Mouse (Mus musculus) G1E (cell line): ENCODE measurements around the gene Ccdc88b. TPM values are rescaled to one million over a fixed set of nuclear protein-coding genes. Genes with fewer than 3 reads are reported as not detected.

Source experiments
- ATAC-seq: 2 replicates; pipeline ENCODE4 v1.8.0; 2016; ENCODE audit warnings: mild to moderate bottlenecking; ENCODE audit not compliant: insufficient number of reproducible peaks, poor library complexity, low FRiP score, severe bottlenecking; ENCODE audit errors: extremely low read depth
- DNase-seq: peaks from one replicate; pipeline ENCODE4 v3.0.0; 2012; ENCODE audit warnings: low spot score
- H3K27me3 ChIP-seq: 2 replicates; pipeline ENCODE4 v1.6.1; 2012; ENCODE audit warnings: mild to moderate bottlenecking, low read length, inconsistent platforms; ENCODE audit not compliant: insufficient read depth
- H3K36me3 ChIP-seq: replicated peaks from 2 replicates; pipeline ENCODE3; 2012; ENCODE audit warnings: mild to moderate bottlenecking, inconsistent platforms
- H3K4me1 ChIP-seq: 2 replicates; pipeline ENCODE4 v1.6.1; 2012; ENCODE audit warnings: low read depth, low read length, inconsistent platforms, mixed read lengths; ENCODE audit not compliant: insufficient read depth
- H3K4me3 ChIP-seq: 2 replicates; pipeline ENCODE4 v1.5.1; 2012; ENCODE audit warnings: low read depth, mild to moderate bottlenecking, inconsistent platforms, low read length, moderate library complexity, mixed read lengths
- H3K9me3 ChIP-seq: replicated peaks from 2 replicates; pipeline ENCODE4 v1.6.1; 2012; ENCODE audit warnings: inconsistent platforms
- CTCF ChIP-seq: IDR thresholded peaks from 2 replicates; pipeline ENCODE4 v1.5.1; 2012; ENCODE audit warnings: low read depth, low read length, inconsistent platforms, mixed read lengths
- GATA1 ChIP-seq: IDR thresholded peaks from 2 replicates; pipeline ENCODE4 v1.6.1; 2012; ENCODE audit warnings: borderline replicate concordance, low read length, inconsistent platforms, mixed read lengths
- GATA2 ChIP-seq: IDR thresholded peaks from 2 replicates; pipeline ENCODE4 v1.6.1; 2012; ENCODE audit warnings: low read depth, low read length, inconsistent platforms, borderline replicate concordance
- POLR2AphosphoS5 ChIP-seq: IDR thresholded peaks from 2 replicates; pipeline ENCODE4 v1.6.1; 2012; ENCODE audit warnings: low read depth, low read length, inconsistent platforms; ENCODE audit not compliant: insufficient replicate concordance
- TAL1 ChIP-seq: conservative IDR thresholded peaks from 2 replicates; pipeline ENCODE4 v1.6.1; 2012; ENCODE audit warnings: low read depth, low read length, inconsistent platforms, mixed read lengths
- polyA plus RNA-seq: library from polyadenylated mRNA; stranded (reverse); fragments of >175 nt; gene quantifications from 2 replicates; pipeline ENCODE4 v1.2.3, GENCODE M21; 2012
- total RNA-seq, 2 experiments: library from RNA; stranded (forward) in 1 of 2; stranded (reverse) in 1 of 2; fragments of 200-1000 nt in 1 of 2; fragments of >200 nt in 1 of 2; fragmentation: Nextera tagmentation in 1 of 2; gene quantifications; 2 replicates each; pipeline ENCODE4 v1.2.3; 2014 to 2017

Gene Ccdc88b
- total and polyA plus RNA-seq, 3 experiments = 14.6 to 102 (median 54.3) TPM

DNA sequence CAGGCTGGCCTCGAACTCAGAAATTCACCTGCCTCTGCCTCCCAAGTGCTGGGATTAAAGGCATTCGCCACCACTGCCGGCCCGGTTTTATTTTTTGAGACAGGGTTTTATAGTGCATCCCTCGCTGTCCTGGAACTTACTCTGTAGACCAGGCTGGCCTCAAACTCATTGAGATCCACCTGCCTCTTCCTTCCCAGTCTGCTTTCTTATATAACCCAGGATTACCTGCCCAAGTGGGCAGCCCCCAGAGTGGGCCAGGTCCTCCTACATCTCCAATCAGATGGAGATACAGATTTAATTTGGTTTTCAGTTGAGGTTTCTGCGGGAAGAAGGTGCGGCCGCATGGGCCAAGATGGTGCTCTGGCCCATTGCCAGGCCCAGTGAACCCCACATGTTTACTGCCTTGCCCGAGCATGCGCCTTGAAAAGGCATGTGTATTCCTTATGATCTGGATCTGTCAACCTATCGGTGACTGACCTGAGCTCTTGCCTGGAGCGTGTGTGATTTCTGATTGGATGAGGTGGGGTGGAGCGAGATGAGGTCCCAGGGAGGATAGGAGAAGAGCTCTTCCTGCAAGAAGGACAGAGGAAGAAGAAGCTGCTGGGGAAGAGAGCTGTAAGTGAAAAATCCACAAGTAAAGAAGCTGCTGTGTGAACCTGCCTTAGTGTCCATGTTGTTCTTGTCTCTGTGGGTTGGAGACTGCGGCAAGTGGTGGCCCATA lies 35.9 kb upstream of the Ccdc88b start:
- no peak for ATAC-seq
- TF ChIP-seq TAL1 (no peak), CTCF (no peak), GATA1 (no peak), GATA2 (no peak), POLR2AphosphoS5 (no peak)
- no peak overlapping the region for H3K4me3 ChIP-seq
- H3K36me3 ChIP-seq = peaks cover 2% of the 10 kb centered on the region
- no peak for DNase-seq
- peaks cover 15% of the 10 kb centered on the region for H3K4me1 ChIP-seq
- peaks cover 3% of the 10 kb centered on the region for H3K27me3 ChIP-seq
- H3K9me3 ChIP-seq = peaks cover 6% of the 10 kb centered on the region

DNA sequence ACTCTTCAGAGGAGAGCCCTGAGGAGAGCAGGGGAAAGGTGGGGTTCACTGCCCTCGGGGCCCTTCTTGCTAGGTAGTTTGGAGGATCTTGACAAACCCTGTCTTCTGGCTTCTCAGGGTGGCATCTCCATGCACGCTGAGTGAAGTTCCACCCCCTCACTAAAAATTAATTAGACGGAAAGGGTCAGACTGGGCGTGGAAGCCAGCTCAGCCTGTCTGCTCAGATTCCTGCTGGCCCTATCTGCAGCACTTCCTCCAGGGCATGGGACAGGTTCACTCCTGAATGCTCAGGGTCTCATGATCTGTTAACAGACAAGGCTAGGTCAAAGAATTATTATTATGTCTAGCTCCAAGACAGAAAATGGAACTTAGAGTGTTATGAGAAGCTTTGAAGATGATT lies 34.5 kb upstream of the Ccdc88b start:
- Histone ChIP-seq H3K4me1 (peaks cover 15% of the 10 kb centered on the region), H3K9me3 (peaks cover 6% of the 10 kb centered on the region), H3K27me3 (no peaks in the 10 kb centered on the region; the same call in none of the 2 replicates), H3K4me3 (no peak overlapping the region), H3K36me3 (no peaks in the 10 kb centered on the region)
- no peak for DNase-seq
- ATAC-seq = no peak
- no peak for TF ChIP-seq GATA2
- TF ChIP-seq GATA1 = no peak
- TF ChIP-seq TAL1 = no peak
- TF ChIP-seq CTCF = no peak
- no peak for TF ChIP-seq POLR2AphosphoS5

DNA sequence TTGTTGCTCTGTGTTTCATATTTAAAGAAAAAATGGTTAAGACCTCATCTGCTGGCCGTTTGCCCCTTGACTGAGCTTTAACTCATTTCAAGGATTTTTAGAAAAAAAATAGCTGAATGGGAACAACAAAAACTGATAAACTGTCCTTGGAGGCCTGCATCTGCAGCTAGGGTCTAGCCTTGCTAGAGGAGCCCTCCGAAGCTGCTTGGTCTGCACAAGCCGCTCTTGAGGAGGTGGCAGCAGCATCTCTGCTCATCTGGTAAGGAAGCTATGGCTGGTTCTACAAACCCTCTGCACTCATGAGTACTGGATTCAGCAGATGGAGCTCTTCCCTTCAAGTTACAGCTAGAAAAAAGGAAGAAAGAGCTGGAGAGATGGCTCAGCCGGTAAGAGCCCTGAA lies 20.0 kb upstream of the Ccdc88b start:
- TF ChIP-seq GATA1 (no peak), TAL1 (no peak), CTCF (no peak), POLR2AphosphoS5 (no peak), GATA2 (no peak)
- DNase-seq (no peak), ATAC-seq (no peak)
- H3K27me3 ChIP-seq = peaks cover 18% of the 10 kb centered on the region
- H3K36me3 ChIP-seq = no peaks in the 10 kb centered on the region
- peaks cover 5% of the 10 kb centered on the region for H3K9me3 ChIP-seq
- no peak overlapping the region for H3K4me3 ChIP-seq
- peaks cover 9% of the 10 kb centered on the region for H3K4me1 ChIP-seq

DNA sequence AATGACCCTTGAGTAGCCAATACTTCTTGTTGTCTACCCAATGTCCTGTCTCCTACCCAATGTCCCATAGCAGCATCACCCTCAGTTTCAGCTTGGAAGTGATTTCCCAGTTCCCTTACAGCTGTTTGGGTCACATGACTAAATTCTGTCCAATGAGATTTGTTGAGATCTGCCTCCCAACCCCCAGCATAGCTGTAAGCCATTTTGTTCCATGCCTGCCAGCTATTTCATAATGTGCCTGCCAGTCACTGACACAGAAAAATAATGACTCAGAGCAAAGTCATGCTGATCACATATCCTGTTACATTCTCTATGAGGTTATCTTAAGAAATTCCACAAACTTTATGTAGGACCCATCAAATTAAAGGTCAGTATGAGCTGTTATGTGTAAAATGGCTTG lies 18.8 kb upstream of the Ccdc88b start:
- ATAC-seq (no peak), DNase-seq (no peak)
- peaks cover 5% of the 10 kb centered on the region for H3K9me3 ChIP-seq
- TF ChIP-seq POLR2AphosphoS5 = no peak
- no peak for TF ChIP-seq GATA1
- no peak for TF ChIP-seq CTCF
- TF ChIP-seq GATA2 = no peak
- no peak for TF ChIP-seq TAL1
- peaks cover 18% of the 10 kb centered on the region for H3K27me3 ChIP-seq
- H3K36me3 ChIP-seq = no peaks in the 10 kb centered on the region
- peaks cover 13% of the 10 kb centered on the region for H3K4me1 ChIP-seq
- H3K4me3 ChIP-seq = no peak overlapping the region

DNA sequence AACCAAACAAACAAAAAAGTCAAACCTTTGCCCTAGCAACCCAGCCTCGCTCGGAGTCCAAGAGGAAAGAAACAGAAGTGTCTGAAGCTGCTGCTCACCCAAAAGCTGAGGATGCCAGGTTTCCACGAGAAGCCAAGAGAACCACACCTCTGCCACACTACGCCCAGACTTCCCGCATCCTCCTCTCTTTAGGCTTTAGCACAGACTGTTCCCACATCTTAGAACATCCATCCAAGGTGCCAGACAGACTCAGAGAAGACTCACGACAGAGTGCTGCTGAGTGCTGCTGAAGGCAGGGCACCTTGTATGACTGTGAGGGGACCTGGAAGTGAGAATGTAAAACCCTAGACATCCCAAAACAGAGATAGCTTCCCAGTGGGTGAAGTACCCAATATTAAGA lies 17.8 kb upstream of the Ccdc88b start:
- no peak overlapping the region for H3K4me3 ChIP-seq
- H3K9me3 ChIP-seq = peaks cover 5% of the 10 kb centered on the region
- TF ChIP-seq CTCF (no peak), GATA1 (no peak), POLR2AphosphoS5 (no peak), GATA2 (no peak), TAL1 (no peak)
- peaks cover 18% of the 10 kb centered on the region for H3K27me3 ChIP-seq
- no peak for DNase-seq
- H3K4me1 ChIP-seq = peaks cover 23% of the 10 kb centered on the region
- ATAC-seq = no peak
- H3K36me3 ChIP-seq = no peaks in the 10 kb centered on the region

DNA sequence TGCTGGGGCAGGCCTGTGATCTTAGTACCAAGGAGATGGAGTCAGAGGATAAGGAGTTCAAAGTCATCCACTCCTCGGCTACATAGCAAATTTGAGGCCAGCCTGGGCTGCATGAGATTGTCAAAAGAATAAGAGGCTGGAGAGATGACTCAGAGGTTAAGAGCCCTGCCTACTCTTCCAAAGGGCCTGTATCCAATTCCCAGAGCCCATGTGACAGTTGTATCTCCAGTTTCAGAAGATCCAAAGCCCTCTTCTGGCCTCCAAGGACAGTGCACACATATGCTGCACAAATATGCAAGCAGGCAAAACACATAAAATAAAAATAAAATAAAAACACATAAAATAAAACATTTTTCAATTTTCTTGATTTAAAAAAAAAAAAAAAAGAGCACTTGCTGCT lies 16.2 kb upstream of the Ccdc88b start:
- no peaks in the 10 kb centered on the region for H3K9me3 ChIP-seq
- H3K4me3 ChIP-seq = no peak overlapping the region
- H3K36me3 ChIP-seq = no peaks in the 10 kb centered on the region
- peaks cover 31% of the 10 kb centered on the region for H3K4me1 ChIP-seq
- DNase-seq = no peak
- TF ChIP-seq GATA1 (no peak), GATA2 (no peak), CTCF (no peak)
- ATAC-seq = no peak
- H3K27me3 ChIP-seq = peaks cover 18% of the 10 kb centered on the region

DNA sequence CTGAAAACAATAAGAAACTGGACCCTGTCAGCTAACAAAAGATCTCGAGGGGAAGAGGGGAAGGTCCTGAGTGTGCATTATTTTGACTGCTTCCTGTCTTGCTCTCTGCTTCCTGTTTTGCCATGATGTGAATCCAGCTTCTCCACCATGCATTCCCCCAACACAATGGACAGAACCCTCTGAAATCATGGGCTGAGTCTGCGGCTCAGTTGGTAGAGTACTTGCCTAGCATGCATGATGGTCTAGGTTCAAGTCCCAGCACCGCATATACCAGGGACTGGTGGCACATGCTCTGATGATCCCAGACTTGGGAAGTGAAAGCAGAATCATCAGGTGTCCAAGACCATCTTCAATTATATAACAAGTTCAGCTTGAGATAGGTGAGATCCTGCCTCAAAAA lies 14.7 kb upstream of the Ccdc88b start:
- DNase-seq (no peak), ATAC-seq (no peak)
- Histone ChIP-seq H3K36me3 (no peaks in the 10 kb centered on the region), H3K9me3 (no peaks in the 10 kb centered on the region), H3K4me3 (no peak overlapping the region), H3K4me1 (peaks cover 34% of the 10 kb centered on the region), H3K27me3 (peaks cover 13% of the 10 kb centered on the region)
- TF ChIP-seq GATA2 = no peak
- TF ChIP-seq TAL1 = no peak
- no peak for TF ChIP-seq GATA1
- no peak for TF ChIP-seq POLR2AphosphoS5
- no peak for TF ChIP-seq CTCF
